Comparison of ENCODE assay signal across 8 mouse cellular contexts in the genomic region with DNA sequence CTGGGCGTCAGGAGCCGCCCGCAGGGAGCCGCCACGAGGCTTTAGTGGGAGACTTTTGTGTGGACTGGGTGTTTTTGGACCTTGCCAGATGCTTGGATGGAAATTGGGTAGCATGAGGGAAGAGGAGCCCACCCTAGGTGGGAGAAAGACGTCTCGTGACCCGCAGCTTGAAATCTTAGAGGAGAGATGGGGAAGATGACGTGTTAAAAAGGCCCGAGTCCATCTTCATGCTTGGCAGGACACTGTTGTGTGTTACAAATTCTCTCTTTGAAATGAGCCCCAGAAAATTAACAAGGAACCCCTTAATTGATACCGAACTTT. TPM values are rescaled to one million over a fixed set of nuclear protein-coding genes. Genes with fewer than 3 reads are reported as not detected.
DNase-seq lines count a peak whose midpoint lies in the region; ATAC-seq lines count a peak whose summit lies in the region.

No protein-coding gene starts in this region.

- H3K4me3 ChIP-seq in kidney, embryonic 15.5 days (replicated peaks), result peak overlapping the region; percentile 74
- H3K4me3 ChIP-seq in hindbrain, embryonic 15.5 days, result peak overlapping the region; percentile 79
- H3K4me3 ChIP-seq in midbrain, embryonic 15.5 days, result peak overlapping the region; percentile 56

- H3K4me2 ChIP-seq in kidney, embryonic 15.5 days, result peak overlapping the region; percentile 81
- H3K4me2 ChIP-seq in hindbrain, embryonic 15.5 days, result peak overlapping the region; percentile 83
- peak overlapping the region; percentile 87 for H3K4me2 ChIP-seq in midbrain, embryonic 15.5 days

- peak overlapping the region; percentile 99 for H3K27ac ChIP-seq in kidney, embryonic 15.5 days
- peak overlapping the region; percentile 99 for H3K27ac ChIP-seq in hindbrain, embryonic 15.5 days (replicated peaks)
- H3K27ac ChIP-seq in midbrain, embryonic 15.5 days, result peak overlapping the region; percentile 97

- 4% methylated on average over 11 of the region's 11 CpGs for WGBS in kidney, embryonic 15.5 days
- WGBS in hindbrain, embryonic 15.5 days, result 2% methylated on average over 11 of the region's 11 CpGs
- 3% methylated on average over 11 of the region's 11 CpGs for WGBS in midbrain, embryonic 15.5 days

- H3K4me1 ChIP-seq in kidney, embryonic 15.5 days, result peaks cover 20% of the 10 kb centered on the region
- peaks cover 24% of the 10 kb centered on the region for H3K4me1 ChIP-seq in hindbrain, embryonic 15.5 days (replicated peaks)
- H3K4me1 ChIP-seq in midbrain, embryonic 15.5 days, result peaks cover 22% of the 10 kb centered on the region

- no peak for DNase-seq in kidney, adult 11 months
- DNase-seq in brain, embryonic 18.5 days (ENCODE audit: low read depth, low spot score), result peak; percentile 70
- DNase-seq in right cerebral cortex, postnatal 10 days (ENCODE audit: low spot score in 2 of 2), result no peak
- no peak for DNase-seq in MN1 (ENCODE audit: low spot score)
- DNase-seq in thymus, postnatal 36 days, result no peak

- no peaks in the 10 kb centered on the region for H3K9me3 ChIP-seq in kidney, embryonic 15.5 days (replicated peaks)
- no peaks in the 10 kb centered on the region for H3K9me3 ChIP-seq in hindbrain, embryonic 15.5 days
- no peaks in the 10 kb centered on the region for H3K9me3 ChIP-seq in midbrain, embryonic 15.5 days

- peaks cover 34% of the 10 kb centered on the region for H3K36me3 ChIP-seq in kidney, embryonic 15.5 days
- H3K36me3 ChIP-seq in hindbrain, embryonic 15.5 days, result peaks cover 23% of the 10 kb centered on the region
- H3K36me3 ChIP-seq in midbrain, embryonic 15.5 days (replicated peaks), result peaks cover 20% of the 10 kb centered on the region

- H3K27me3 ChIP-seq in kidney, embryonic 15.5 days, result no peaks in the 10 kb centered on the region
- no peaks in the 10 kb centered on the region for H3K27me3 ChIP-seq in hindbrain, embryonic 15.5 days
- no peaks in the 10 kb centered on the region for H3K27me3 ChIP-seq in midbrain, embryonic 15.5 days (replicated peaks)

- no peak for ATAC-seq in kidney, embryonic 15.5 days (replicated peaks; ENCODE audit: low FRiP score)
- no peak for ATAC-seq in hindbrain, embryonic 15.5 days (ENCODE audit: low FRiP score, low read depth)
- peak; percentile 57 for ATAC-seq in midbrain, embryonic 15.5 days (replicated peaks)

- H3K9ac ChIP-seq in kidney, embryonic 15.5 days, result peak overlapping the region; percentile 82
- H3K9ac ChIP-seq in hindbrain, embryonic 15.5 days, result peak overlapping the region; percentile 93
- peak overlapping the region; percentile 79 for H3K9ac ChIP-seq in midbrain, embryonic 15.5 days

RNA-seq across cellular contexts. Expression of gene Slc9a8, which starts 0.6 kb away (rescaled TPM):
- 21.9 and 27.1 TPM in 2 replicates for polyA plus RNA-seq in kidney, embryonic 15.5 days (2015; fragmentation: Nextera tagmentation; extraction: Ambion mirVana)
- 20.9 TPM in 2 replicates for polyA plus RNA-seq in hindbrain, embryonic 15.5 days (2015; fragmentation: Nextera tagmentation; extraction: Ambion mirVana)
- polyA plus RNA-seq in midbrain, embryonic 15.5 days (2015; fragmentation: Nextera tagmentation; extraction: Ambion mirVana), result 20.2 and 23.2 TPM in 2 replicates
